Mouse (Mus musculus) liver, embryonic 15.5 days (tissue): ENCODE measurements at regions not wholly inside any gene's neighbourhood (a gene's known extent, or its start where the extent isn't known, plus 50 kb on each side); places are given as distances from the start of the nearest gene placed in this dataset. TPM values are rescaled to one million over a fixed set of nuclear protein-coding genes. Genes with fewer than 3 reads are reported as not detected.

ENCODE experiments used
- ATAC-seq: fragments of 200-750 bp; cut with Nextera tagmentation; 2 replicates; pipeline ENCODE4 v1.8.0; 2017; ENCODE audit warnings: moderate number of reproducible peaks, mild to moderate bottlenecking, moderate library complexity; ENCODE audit not compliant: insufficient read depth
- H3K27ac ChIP-seq: fragments of 300-500 bp; sonication (generic); replicated peaks from 2 replicates; pipeline ENCODE4 v1.5.1; 2015; ENCODE audit warnings: mild to moderate bottlenecking, inconsistent platforms
- H3K27me3 ChIP-seq: fragments of 300-500 bp; sonication (generic); 2 replicates; pipeline ENCODE4 v1.6.1; 2015; ENCODE audit warnings: mild to moderate bottlenecking, inconsistent platforms
- H3K36me3 ChIP-seq: fragments of 300-500 bp; sonication (generic); replicated peaks from 2 replicates; pipeline ENCODE4 v1.6.1; 2015; ENCODE audit warnings: moderate library complexity, mild to moderate bottlenecking, inconsistent platforms
- H3K4me1 ChIP-seq: fragments of 300-500 bp; sonication (generic); replicated peaks from 2 replicates; pipeline ENCODE4 v1.6.1; 2015; ENCODE audit warnings: inconsistent platforms
- H3K4me2 ChIP-seq: fragments of 300-500 bp; sonication (generic); 2 replicates; pipeline ENCODE4 v1.6.1; 2015; ENCODE audit warnings: moderate library complexity, mild to moderate bottlenecking, inconsistent platforms
- H3K4me3 ChIP-seq: fragments of 300-500 bp; sonication (generic); replicated peaks from 2 replicates; pipeline ENCODE4 v1.5.1; 2015; ENCODE audit warnings: mild to moderate bottlenecking, inconsistent platforms
- H3K9ac ChIP-seq: fragments of 300-500 bp; sonication (generic); 2 replicates; pipeline ENCODE4 v1.6.1; 2015; ENCODE audit warnings: moderate library complexity, mild to moderate bottlenecking, inconsistent platforms
- H3K9me3 ChIP-seq: fragments of 300-500 bp; sonication (generic); replicated peaks from 2 replicates; pipeline ENCODE4 v1.6.1; 2016; ENCODE audit warnings: inconsistent platforms
- WGBS: fragments of 180-500 bp; shearing (Covaris S2); methylation state at CpG from one replicate; pipeline ENCODE4 v1.1.7; 2015; ENCODE audit warnings: mixed read lengths; ENCODE audit not compliant: insufficient replicate concordance; 5-methylcytosine and 5-hydroxymethylcytosine counted together
- microRNA-seq: library from miRNA; unstranded; fragments of <30 nt; microRNA quantifications from one replicate; pipeline ENCODE4, GENCODE M21; 2016

GRCm38 (mm10) chr11:21033234-21033822, 57.8 kb upstream of the Peli1 start:
- peaks cover 4% of the 10 kb centered on the region; the same call in 1 of the 2 replicates for H3K4me1 ChIP-seq
- no peak for ATAC-seq
- no peaks in the 10 kb centered on the region for H3K9me3 ChIP-seq
- WGBS = 78% methylated on average over 14 of the region's 14 CpGs
- H3K4me3 ChIP-seq = no peak overlapping the region
- H3K4me2 ChIP-seq = peak overlapping the region; percentile 38; the same call in 1 of the 2 replicates
- no peaks in the 10 kb centered on the region for H3K27me3 ChIP-seq
- no peak overlapping the region for H3K9ac ChIP-seq
- H3K36me3 ChIP-seq = no peaks in the 10 kb centered on the region
- H3K27ac ChIP-seq = no peak overlapping the region

- 25% methylated on average over 11 of the region's 11 CpGs for WGBS
- Histone ChIP-seq H3K9ac (no peak overlapping the region), H3K4me1 (peaks cover 4% of the 10 kb centered on the region; the same call in 1 of the 2 replicates), H3K27me3 (no peaks in the 10 kb centered on the region), H3K4me3 (no peak overlapping the region), H3K4me2 (peak overlapping the region; percentile 38), H3K9me3 (no peaks in the 10 kb centered on the region), H3K27ac (no peak overlapping the region), H3K36me3 (no peaks in the 10 kb centered on the region)
- no peak for ATAC-seq
Observed at GRCm38 (mm10) chr11:21033823-21034401, 57.2 kb upstream of the Peli1 start.

GRCm38 (mm10) chr11:21036161-21036916, 54.8 kb upstream of the Peli1 start:
- 57% methylated on average over 7 of the region's 7 CpGs for WGBS

GRCm38 (mm10) chr11:21037267-21037906, 53.7 kb upstream of the Peli1 start:
- Histone ChIP-seq H3K4me3 (no peak overlapping the region), H3K27ac (no peak overlapping the region), H3K27me3 (no peaks in the 10 kb centered on the region), H3K9ac (no peak overlapping the region), H3K4me2 (no peak overlapping the region), H3K9me3 (no peaks in the 10 kb centered on the region), H3K4me1 (peaks cover 4% of the 10 kb centered on the region), H3K36me3 (no peaks in the 10 kb centered on the region)
- ATAC-seq = no peak
- 59% methylated on average over 6 of the region's 6 CpGs for WGBS

More at GRCm38 (mm10) chr11:21036161-21036916, 54.8 kb upstream of the Peli1 start:
- Histone ChIP-seq H3K4me3 (no peak overlapping the region), H3K9ac (no peak overlapping the region), H3K4me2 (no peak overlapping the region), H3K27me3 (no peaks in the 10 kb centered on the region), H3K36me3 (no peaks in the 10 kb centered on the region), H3K27ac (no peak overlapping the region), H3K9me3 (no peaks in the 10 kb centered on the region), H3K4me1 (peaks cover 4% of the 10 kb centered on the region; the same call in 1 of the 2 replicates)
- ATAC-seq = no peak

GRCm38 (mm10) chr11:21041201-21041600, 49.9 kb upstream of the Peli1 start:
- Histone ChIP-seq H3K9ac (no peak overlapping the region), H3K4me1 (no peaks in the 10 kb centered on the region; the same call in 1 of the 2 replicates), H3K27me3 (no peaks in the 10 kb centered on the region), H3K27ac (no peak overlapping the region), H3K4me3 (no peak overlapping the region), H3K9me3 (no peaks in the 10 kb centered on the region), H3K36me3 (no peaks in the 10 kb centered on the region), H3K4me2 (no peak overlapping the region)
- no peak for ATAC-seq
- 63% methylated on average over 5 of the region's 5 CpGs for WGBS

Small RNA genes lying in the stretch of these regions (microRNA-seq; reads per million reads assigned to microRNA genes)
- not detected for gene Gm23681
